Mouse (Mus musculus) olfactory bulb, adult 2 months (tissue): Measurements from ENCODE around the gene Slc28a3.

ENCODE experiments used
- CTCF ChIP-seq: fragments of 200-500 bp; IDR thresholded peaks from 2 replicates; pipeline ENCODE4 v1.5.1; 2012; ENCODE audit warnings: low read depth, mild to moderate bottlenecking, low read length, moderate library complexity; ENCODE audit not compliant: insufficient read depth
- POLR2A ChIP-seq: fragments of 200-500 bp; IDR thresholded peaks from 2 replicates; pipeline ENCODE4 v1.6.1; 2012; ENCODE audit warnings: mild to moderate bottlenecking, low read depth, low read length, moderate library complexity; ENCODE audit not compliant: insufficient read depth

DNA sequence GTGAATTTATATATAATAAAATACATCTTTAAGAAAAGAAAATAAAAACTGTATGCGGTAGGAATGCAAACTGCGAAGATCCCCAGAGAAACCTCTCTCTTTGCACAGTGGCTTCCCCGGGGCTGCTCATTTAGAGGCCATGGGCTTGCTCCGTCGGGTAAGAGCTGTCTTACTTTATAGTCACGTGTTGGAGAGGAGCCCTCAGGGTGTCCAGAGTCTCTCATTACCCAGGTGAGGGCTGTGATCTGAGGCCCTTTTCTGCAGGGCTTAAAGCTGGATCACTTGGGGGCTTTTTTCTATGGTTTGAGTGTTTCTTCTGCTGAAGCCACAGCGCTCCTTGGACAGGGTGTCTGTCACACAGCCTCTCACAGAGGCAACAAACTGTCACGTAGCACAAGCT is 68.5 kb downstream of the Slc28a3 start:
- TF ChIP-seq POLR2A (no peak), CTCF (no peak)
